ENCODE assay signal across 23 mouse cellular contexts in the genomic region with DNA sequence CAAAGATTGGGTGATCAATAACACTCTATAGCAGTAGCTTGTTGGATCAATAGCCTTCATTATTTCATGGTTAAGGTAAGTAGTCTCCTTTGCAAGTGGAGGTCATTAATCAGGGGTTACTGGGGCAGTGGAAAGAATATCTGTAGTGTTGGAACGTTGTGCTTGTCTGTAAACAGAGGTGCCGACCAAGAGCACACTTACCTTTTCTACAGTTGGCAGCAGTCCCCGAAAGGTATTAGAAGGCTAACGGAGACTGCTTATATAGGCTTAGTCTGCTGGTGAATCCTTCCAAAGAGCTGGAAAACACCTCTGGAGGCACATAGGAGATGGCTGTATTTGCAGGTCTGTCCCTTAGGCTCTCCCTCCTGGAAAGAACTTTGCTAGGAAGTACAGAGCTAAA. TPM values are rescaled to one million over a fixed set of nuclear protein-coding genes. Genes with fewer than 3 reads are reported as not detected.
A peak's percentile ranks its signal among the peaks of the same experiment; 100 is the strongest.
DNase-seq lines count a peak whose midpoint lies in the region; ATAC-seq and TF ChIP-seq lines count a peak whose summit lies in the region.
"Had no signal": no experiment of that assay in that cellular context is flagged by ENCODE, and none has a peak within 500 bp of the region (broad histone marks: within the 10 kb centered on the region; RNA-seq: fewer than 3 reads in every experiment).

No protein-coding gene starts in this region.

- TF ChIP-seq EP300 in liver, postnatal 0 days (IDR thresholded peaks at IDR 0.05; ENCODE audit: low read depth), result peak; percentile 52

- H3K27ac ChIP-seq in liver, postnatal 0 days (ENCODE audit: low read depth), result no peak overlapping the region
- H3K27ac ChIP-seq in liver, embryonic 12.5 days, result no peak overlapping the region
- H3K27ac ChIP-seq: embryonic facial prominence, embryonic 12.5 days; embryonic facial prominence, embryonic 15.5 days; forebrain, embryonic 12.5 days; forebrain, embryonic 15.5 days; hindbrain, embryonic 12.5 days; hindbrain, embryonic 15.5 days had no signal

- H3K27me3 ChIP-seq in liver, postnatal 0 days (ENCODE audit: insufficient read depth, low read length), result no peaks in the 10 kb centered on the region
- H3K27me3 ChIP-seq in liver, embryonic 12.5 days (replicated peaks), result no peaks in the 10 kb centered on the region
- H3K27me3 ChIP-seq: CH12.LX; embryonic facial prominence, embryonic 12.5 days; embryonic facial prominence, embryonic 15.5 days; forebrain, embryonic 12.5 days; forebrain, embryonic 15.5 days; hindbrain, embryonic 12.5 days; hindbrain, embryonic 15.5 days had no signal

- H3K36me3 ChIP-seq in liver, postnatal 0 days (replicated peaks; ENCODE audit: insufficient read depth, low read length), result peaks cover 8% of the 10 kb centered on the region; the same call in 1 of the 2 replicates
- peaks cover 43% of the 10 kb centered on the region for H3K36me3 ChIP-seq in liver, embryonic 12.5 days

- 48% methylated on average over 4 of the region's 4 CpGs for WGBS in liver, postnatal 0 days (ENCODE audit: insufficient replicate concordance)
- 83% methylated on average over 4 of the region's 4 CpGs for WGBS in liver, embryonic 12.5 days (ENCODE audit: insufficient replicate concordance)

- no peak for TF ChIP-seq CTCF in liver, postnatal 0 days (IDR thresholded peaks at IDR 0.05; ENCODE audit: low read depth)

- H3K9ac ChIP-seq in liver, postnatal 0 days (replicated peaks), result no peak overlapping the region
- no peak overlapping the region for H3K9ac ChIP-seq in liver, embryonic 12.5 days
- H3K9ac ChIP-seq: embryonic facial prominence, embryonic 12.5 days; embryonic facial prominence, embryonic 15.5 days; forebrain, embryonic 12.5 days; forebrain, embryonic 15.5 days; hindbrain, embryonic 12.5 days; hindbrain, embryonic 15.5 days had no signal

- no peak overlapping the region for H3K4me2 ChIP-seq in liver, postnatal 0 days (ENCODE audit: low read depth, low read length)
- H3K4me2 ChIP-seq in liver, embryonic 12.5 days, result no peak overlapping the region
- H3K4me2 ChIP-seq: embryonic facial prominence, embryonic 12.5 days; embryonic facial prominence, embryonic 15.5 days; forebrain, embryonic 12.5 days; forebrain, embryonic 15.5 days; heart, embryonic 11.5 days; hindbrain, embryonic 12.5 days; hindbrain, embryonic 15.5 days had no signal

- DNase-seq in liver, postnatal 0 days, result peak; percentile 35
- DNase-seq in lung, postnatal 36 days, result peak; percentile 53
- DNase-seq in lung, postnatal 10 days, result no peak
- DNase-seq in gonadal fat pad, adult 2 months (ENCODE audit: low read depth), result peak; percentile 75
- DNase-seq in heart, adult 18-20 months, result no peak
- DNase-seq: adrenal gland, adult 2 months; adrenal gland, postnatal 14 days; B cell, adult 2 months; cerebellum, adult 11 months; cerebellum, adult 2 months; cerebellum, adult 9-11 months; cerebellum, postnatal 25 days; gastrocnemius, postnatal 25 days had no signal

- peak; percentile 91 for ATAC-seq in liver, postnatal 0 days
- no peak for ATAC-seq in liver, embryonic 12.5 days
- ATAC-seq: forebrain, embryonic 15.5 days had no signal

- H3K9me3 ChIP-seq in liver, postnatal 0 days (ENCODE audit: low read length), result no peaks in the 10 kb centered on the region
- no peaks in the 10 kb centered on the region for H3K9me3 ChIP-seq in liver, embryonic 12.5 days (replicated peaks)
- H3K9me3 ChIP-seq: embryonic facial prominence, embryonic 12.5 days; embryonic facial prominence, embryonic 15.5 days; forebrain, embryonic 12.5 days; forebrain, embryonic 15.5 days; G1E; hindbrain, embryonic 12.5 days; hindbrain, embryonic 15.5 days had no signal

- H3K4me1 ChIP-seq in liver, postnatal 0 days (ENCODE audit: insufficient read depth), result peaks cover 16% of the 10 kb centered on the region
- peaks cover 15% of the 10 kb centered on the region for H3K4me1 ChIP-seq in liver, embryonic 12.5 days
- H3K4me1 ChIP-seq: embryonic facial prominence, embryonic 12.5 days; embryonic facial prominence, embryonic 15.5 days had no signal

- H3K4me3 ChIP-seq in liver, postnatal 0 days (ENCODE audit: low read depth, low read length), result no peak overlapping the region
- no peak overlapping the region for H3K4me3 ChIP-seq in liver, embryonic 12.5 days
- H3K4me3 ChIP-seq: embryonic facial prominence, embryonic 12.5 days; embryonic facial prominence, embryonic 15.5 days; forebrain, embryonic 12.5 days; forebrain, embryonic 15.5 days; hindbrain, embryonic 12.5 days; hindbrain, embryonic 15.5 days had no signal

RNA-seq across cellular contexts. Expression of a gene that starts 8.5 kb away (rescaled TPM):
- polyA plus RNA-seq in liver, postnatal 0 days (2015; fragmentation: Nextera tagmentation; extraction: Ambion mirVana), result 4.7 and 5.5 TPM in 2 replicates
- polyA plus RNA-seq in liver, embryonic 12.5 days (2016; fragmentation: Nextera tagmentation; extraction: Ambion mirVana), result 7.6 and 8.9 TPM in 2 replicates
- polyA plus RNA-seq in gonadal fat pad, adult 2 months (2012; rRNA removed), result 13.6 and 14.8 TPM in 2 replicates
- total RNA-seq in heart, adult 18-20 months (2021), result 10 to 100 TPM; 11.8 to 13.3 TPM

Comparison
In these comparisons a context has a peak if more than half of its experiments do, and no peak if none do; other contexts are left out.
1. DNase-seq: peak in liver, postnatal 0 days (single experiment), lung, postnatal 36 days (single experiment) and gonadal fat pad, adult 2 months (single experiment); none in lung, postnatal 10 days (single experiment) and heart, adult 18-20 months (0 of 2).